Comparison of ENCODE assay signal across 37 mouse cellular contexts in genomic region chr17:28554021-28554420, GRCm38 (mm10). TPM values are rescaled to one million over a fixed set of nuclear protein-coding genes. Genes with fewer than 3 reads are reported as not detected.
"Had no signal": no experiment of that assay in that cellular context is flagged by ENCODE, and none has a peak within 500 bp of the region (broad histone marks: within the 10 kb centered on the region; RNA-seq: fewer than 3 reads in every experiment).

No protein-coding gene starts in this region.

RNA-seq across cellular contexts. Expression of gene Clpsl2, which starts 4.8 kb away (rescaled TPM):
- total RNA-seq: gastrocnemius, adult 8-10 months; gastrocnemius, postnatal 14 days; gastrocnemius, postnatal 36 days; heart, adult 2 months; heart, postnatal 14 days; heart, postnatal 36 days; hematopoietic stem cell, adult 5-6 weeks; hindbrain, postnatal 0 days; layer of hippocampus, adult 18-20 months; layer of hippocampus, adult 8-10 months; layer of hippocampus, postnatal 14 days; layer of hippocampus, postnatal 36 days; left cerebral cortex, adult 18-20 months; left cerebral cortex, adult 8-10 months; left cerebral cortex, postnatal 10 days; left cerebral cortex, postnatal 25 days; left cerebral cortex, postnatal 4 days had no signal
- polyA plus RNA-seq: heart, adult 2 months; heart, embryonic 11.5 days; heart, embryonic 13.5 days; heart, embryonic 15.5 days; heart, postnatal 0 days; hindbrain, embryonic 11.5 days; hindbrain, embryonic 13.5 days; hindbrain, embryonic 15.5 days; hindbrain, postnatal 0 days; intestine, embryonic 14.5 days; intestine, embryonic 16.5 days; kidney, adult 2 months; kidney, embryonic 15.5 days; kidney, postnatal 0 days; large intestine, adult 2 months; limb, embryonic 12.5 days; limb, embryonic 14.5 days; liver, embryonic 11.5 days; liver, embryonic 13.5 days; liver, embryonic 15.5 days; liver, postnatal 0 days had no signal

RNA-seq across cellular contexts. Expression of gene Clps, which starts 6.5 kb away (rescaled TPM):
- total RNA-seq: gastrocnemius, adult 8-10 months; gastrocnemius, postnatal 14 days; gastrocnemius, postnatal 36 days; heart, adult 2 months; heart, postnatal 14 days; heart, postnatal 36 days; hematopoietic stem cell, adult 5-6 weeks; hindbrain, postnatal 0 days; layer of hippocampus, adult 18-20 months; layer of hippocampus, adult 8-10 months; layer of hippocampus, postnatal 14 days; layer of hippocampus, postnatal 36 days; left cerebral cortex, adult 18-20 months; left cerebral cortex, adult 8-10 months; left cerebral cortex, postnatal 10 days; left cerebral cortex, postnatal 25 days; left cerebral cortex, postnatal 4 days had no signal
- polyA plus RNA-seq: heart, embryonic 11.5 days; heart, postnatal 0 days; hindbrain, embryonic 11.5 days; hindbrain, embryonic 13.5 days; hindbrain, postnatal 0 days; kidney, postnatal 0 days; limb, embryonic 12.5 days had no signal

RNA-seq across cellular contexts. Expression of gene Lhfpl5, which starts 21.4 kb away (rescaled TPM):
- total RNA-seq: gastrocnemius, adult 8-10 months; gastrocnemius, postnatal 14 days; gastrocnemius, postnatal 36 days; heart, adult 2 months; heart, postnatal 14 days; heart, postnatal 36 days; hematopoietic stem cell, adult 5-6 weeks had no signal
- polyA plus RNA-seq: gonadal fat pad, adult 2 months; heart, embryonic 11.5 days; kidney, postnatal 0 days; liver, embryonic 13.5 days; liver, postnatal 0 days had no signal

RNA-seq across cellular contexts. Expression of gene Armc12, which starts 23.4 kb away (rescaled TPM):
- total RNA-seq: gastrocnemius, adult 8-10 months; gastrocnemius, postnatal 14 days; gastrocnemius, postnatal 36 days; heart, adult 2 months; heart, postnatal 14 days; heart, postnatal 36 days; hematopoietic stem cell, adult 5-6 weeks; hindbrain, postnatal 0 days; layer of hippocampus, adult 18-20 months; layer of hippocampus, adult 8-10 months; layer of hippocampus, postnatal 14 days; layer of hippocampus, postnatal 36 days; left cerebral cortex, adult 18-20 months; left cerebral cortex, adult 8-10 months; left cerebral cortex, postnatal 10 days; left cerebral cortex, postnatal 25 days; left cerebral cortex, postnatal 4 days had no signal
- polyA plus RNA-seq: heart, embryonic 11.5 days; heart, embryonic 13.5 days; heart, embryonic 15.5 days; heart, postnatal 0 days; hindbrain, embryonic 11.5 days; hindbrain, embryonic 13.5 days; hindbrain, embryonic 15.5 days; hindbrain, postnatal 0 days; intestine, embryonic 14.5 days; intestine, embryonic 16.5 days; kidney, adult 2 months; kidney, embryonic 15.5 days; kidney, postnatal 0 days; large intestine, adult 2 months; limb, embryonic 12.5 days; liver, embryonic 11.5 days; liver, embryonic 13.5 days; liver, embryonic 15.5 days; liver, postnatal 0 days had no signal
